Mouse (Mus musculus) brain, embryonic 14.5 days (tissue): ENCODE measurements around the gene D16Ertd472e.

ENCODE experiments used
- CTCF ChIP-seq: fragments of 200-500 bp; IDR thresholded peaks from 2 replicates; pipeline ENCODE4 v1.5.1; 2012; ENCODE audit warnings: inconsistent platforms, mild to moderate bottlenecking, moderate library complexity, borderline replicate concordance; ENCODE audit not compliant: insufficient read depth, insufficient read length; ENCODE audit errors: extremely low read depth
- POLR2A ChIP-seq: fragments of 200-500 bp; IDR thresholded peaks from 2 replicates; pipeline ENCODE4 v1.6.1; 2012; ENCODE audit warnings: mild to moderate bottlenecking, inconsistent platforms, borderline replicate concordance; ENCODE audit not compliant: poor library complexity, insufficient read depth, insufficient read length, severe bottlenecking; ENCODE audit errors: extremely low read depth

- TF ChIP-seq POLR2A (no peak), CTCF (no peak)
Observed at GRCm38 (mm10) chr16:78595821-78596220, 19.3 kb upstream of the D16Ertd472e start.
